Mouse (Mus musculus) inflammation-experienced regulatory T-cells, adult 6 months (primary cell): Measurements from ENCODE around the gene Nkapl. TPM values are rescaled to one million over a fixed set of nuclear protein-coding genes. Genes with fewer than 3 reads are reported as not detected.
"Not testable (repeated sequence)": the region's sequence is repeated elsewhere in the genome, so short reads cannot be mapped to it uniquely, and the experiment has no call there.

Source experiments
- ATAC-seq: one replicate; pipeline ENCODE4 v1.8.0; 2017
- polyA plus RNA-seq, 3 experiments: library from polyadenylated mRNA; unstranded; fragments of 100-300 nt; shearing (Covaris generic); gene quantifications; one replicate each; pipeline ENCODE4 v1.2.1; 2017

Nkapl gene
- polyA plus RNA-seq, result under 1 TPM in 1 of 3 experiments, not detected in 2; 0.62 TPM

GRCm38 (mm10) chr13:21468061-21469019 lies at the start of gene Nkapl:
Gene Nkapl, minus strand, starts transcription at chr13:21468509.
- peak; percentile 83 for ATAC-seq

GRCm38 (mm10) chr13:21506221-21506649 lies 37.9 kb upstream of the Nkapl start:
- peak; percentile 98 for ATAC-seq

GRCm38 (mm10) chr13:21502296-21502695 lies 34.0 kb upstream of the Nkapl start:
- no peak for ATAC-seq

GRCm38 (mm10) chr13:21501182-21501581 lies 32.9 kb upstream of the Nkapl start, which contains the start of gene Gm11273:
Gene Gm11273, minus strand, starts transcription at chr13:21501418.
- ATAC-seq, result not testable (repeated sequence)

GRCm38 (mm10) chr13:21495080-21495479 lies 26.8 kb upstream of the Nkapl start, which contains the start of gene AK157302:
Gene AK157302, plus strand, starts transcription at chr13:21495223.
- ATAC-seq, result no peak

- no peak for ATAC-seq
Observed at GRCm38 (mm10) chr13:21492847-21493246, 24.5 kb upstream of the Nkapl start.

- no peak for ATAC-seq
Observed at GRCm38 (mm10) chr13:21486881-21487280, 18.6 kb upstream of the Nkapl start.

GRCm38 (mm10) chr13:21478759-21479670 lies 10.7 kb upstream of the Nkapl start, which contains the start of the genes Zkscan4 and Gm10065:
Gene Zkscan4, plus strand, starts transcription at chr13:21478907.
Gene Gm10065, minus strand, starts transcription at chr13:21479441.
- ATAC-seq, result not testable (repeated sequence)

- ATAC-seq, result no peak
Observed at GRCm38 (mm10) chr13:21472427-21472826, 4.1 kb upstream of the Nkapl start.

GRCm38 (mm10) chr13:21469097-21469496 lies 788 bp upstream of the Nkapl start:
- no peak for ATAC-seq

- no peak for ATAC-seq
Observed at GRCm38 (mm10) chr13:21467336-21467735, 973 bp downstream of the Nkapl start.

- not testable (repeated sequence) for ATAC-seq
Observed at GRCm38 (mm10) chr13:21462516-21462915, 5.8 kb downstream of the Nkapl start.

GRCm38 (mm10) chr13:21456347-21456746 lies 12.0 kb downstream of the Nkapl start:
- ATAC-seq, result no peak

GRCm38 (mm10) chr13:21454133-21454532 lies 14.2 kb downstream of the Nkapl start:
- no peak for ATAC-seq

- peak; percentile 95 for ATAC-seq
Observed at GRCm38 (mm10) chr13:21453449-21453848, 14.9 kb downstream of the Nkapl start, which contains the start of gene Zscan26. Gene Zscan26, minus strand, starts transcription at chr13:21453730.

- peak; percentile 22 for ATAC-seq
Observed at GRCm38 (mm10) chr13:21453042-21453441, 15.3 kb downstream of the Nkapl start.

GRCm38 (mm10) chr13:21447856-21448614 lies 20.3 kb downstream of the Nkapl start:
- no peak for ATAC-seq

GRCm38 (mm10) chr13:21446796-21447195 lies 21.5 kb downstream of the Nkapl start:
- no peak for ATAC-seq

- ATAC-seq, result no peak
Observed at GRCm38 (mm10) chr13:21441207-21441572, 27.1 kb downstream of the Nkapl start.

- peak; percentile 84 for ATAC-seq
Observed at GRCm38 (mm10) chr13:21440503-21441206, 27.7 kb downstream of the Nkapl start, which contains the start of gene Pgbd1. Gene Pgbd1, minus strand, starts transcription at chr13:21441058.

GRCm38 (mm10) chr13:21435476-21435875 lies 32.8 kb downstream of the Nkapl start:
- no peak for ATAC-seq
